Mouse (Mus musculus) limb, embryonic 10.5 days (tissue): ENCODE data around the gene Lin7a. TPM values are rescaled to one million over a fixed set of nuclear protein-coding genes. Genes with fewer than 3 reads are reported as not detected.

Experiments used
- DNase-seq: peaks from one replicate; pipeline ENCODE4 v3.0.0-alpha.2; 2017; ENCODE audit warnings: low spot score
- H3K27ac ChIP-seq: fragments of 300-500 bp; sonication (generic); 2 replicates; pipeline ENCODE4 v1.5.1; 2016; ENCODE audit warnings: mild to moderate bottlenecking
- H3K27me3 ChIP-seq: fragments of 300-500 bp; sonication (generic); 2 replicates; pipeline ENCODE4 v1.6.1; 2016; ENCODE audit warnings: low read depth, mild to moderate bottlenecking; ENCODE audit not compliant: poor library complexity, severe bottlenecking
- H3K36me3 ChIP-seq: fragments of 300-500 bp; sonication (generic); 2 replicates; pipeline ENCODE4 v1.6.1; 2016; ENCODE audit warnings: mild to moderate bottlenecking, moderate library complexity
- H3K4me1 ChIP-seq: fragments of 300-500 bp; sonication (generic); 2 replicates; pipeline ENCODE4 v1.6.1; 2016
- H3K4me3 ChIP-seq: fragments of 300-500 bp; sonication (generic); 2 replicates; pipeline ENCODE4 v1.5.1; 2016; ENCODE audit warnings: mild to moderate bottlenecking, moderate library complexity
- H3K9me3 ChIP-seq: fragments of 300-500 bp; sonication (generic); replicated peaks from 2 replicates; pipeline ENCODE4 v1.6.1; 2016; ENCODE audit warnings: mild to moderate bottlenecking
- WGBS: fragments of 180-500 bp; shearing (Covaris S2); methylation state at CpG from one replicate; pipeline ENCODE4 v1.1.7; 2016; 5-methylcytosine and 5-hydroxymethylcytosine counted together
- polyA plus RNA-seq: library from polyadenylated mRNA; unstranded; fragments of >200 nt; fragmentation: Nextera tagmentation; extraction: Ambion mirVana; gene quantifications from 2 replicates; pipeline ENCODE4 v1.2.1, GENCODE M21; 2016

Lin7a gene
- polyA plus RNA-seq, 1 experiment from 2014 or later, result 1.0 TPM

GRCm38 (mm10) chr10:107273848-107274247 lies 2.4 kb downstream of the Lin7a start:
- no peak for DNase-seq
- no peaks in the 10 kb centered on the region for H3K9me3 ChIP-seq
- H3K27ac ChIP-seq, result no peak overlapping the region
- peaks cover 44% of the 10 kb centered on the region for H3K27me3 ChIP-seq
- peaks cover 16% of the 10 kb centered on the region for H3K4me1 ChIP-seq
- H3K36me3 ChIP-seq, result no peaks in the 10 kb centered on the region
- 50% methylated on average over 6 of the region's 6 CpGs for WGBS
- H3K4me3 ChIP-seq, result no peak overlapping the region

GRCm38 (mm10) chr10:107274785-107275184 lies 3.3 kb downstream of the Lin7a start:
- 53% methylated on average over 3 of the region's 3 CpGs for WGBS
- H3K9me3 ChIP-seq, result no peaks in the 10 kb centered on the region
- H3K4me1 ChIP-seq, result peaks cover 16% of the 10 kb centered on the region
- DNase-seq, result no peak
- peaks cover 44% of the 10 kb centered on the region for H3K27me3 ChIP-seq
- no peak overlapping the region for H3K27ac ChIP-seq
- H3K36me3 ChIP-seq, result no peaks in the 10 kb centered on the region
- no peak overlapping the region for H3K4me3 ChIP-seq

GRCm38 (mm10) chr10:107276647-107277046 lies 5.2 kb downstream of the Lin7a start:
- WGBS, result 93% methylated on average over 2 of the region's 2 CpGs
- Histone ChIP-seq H3K36me3 (no peaks in the 10 kb centered on the region), H3K27ac (no peak overlapping the region), H3K27me3 (peaks cover 29% of the 10 kb centered on the region), H3K4me3 (no peak overlapping the region), H3K9me3 (no peaks in the 10 kb centered on the region), H3K4me1 (peaks cover 13% of the 10 kb centered on the region)
- no peak for DNase-seq

- DNase-seq, result no peak
- Histone ChIP-seq H3K36me3 (no peaks in the 10 kb centered on the region), H3K27ac (no peak overlapping the region), H3K9me3 (no peaks in the 10 kb centered on the region), H3K4me1 (no peaks in the 10 kb centered on the region), H3K27me3 (no peaks in the 10 kb centered on the region), H3K4me3 (no peak overlapping the region)
- 72% methylated on average over 7 of the region's 7 CpGs for WGBS
Measured at GRCm38 (mm10) chr10:107293934-107294664, 22.6 kb downstream of the Lin7a start.

GRCm38 (mm10) chr10:107300587-107301248 lies 29.2 kb downstream of the Lin7a start:
- no peaks in the 10 kb centered on the region for H3K4me1 ChIP-seq
- DNase-seq, result no peak
- no peak overlapping the region for H3K27ac ChIP-seq
- WGBS, result 76% methylated on average over 2 of the region's 2 CpGs
- no peaks in the 10 kb centered on the region for H3K27me3 ChIP-seq
- no peaks in the 10 kb centered on the region for H3K9me3 ChIP-seq
- H3K36me3 ChIP-seq, result no peaks in the 10 kb centered on the region
- no peak overlapping the region for H3K4me3 ChIP-seq

GRCm38 (mm10) chr10:107310964-107311490 lies 39.5 kb downstream of the Lin7a start:
- Histone ChIP-seq H3K4me3 (no peak overlapping the region), H3K27ac (no peak overlapping the region)
- WGBS, result 89% methylated on average over 5 of the region's 5 CpGs

GRCm38 (mm10) chr10:107312609-107313008 lies 41.1 kb downstream of the Lin7a start:
- Histone ChIP-seq H3K9me3 (no peaks in the 10 kb centered on the region), H3K4me1 (no peaks in the 10 kb centered on the region), H3K36me3 (no peaks in the 10 kb centered on the region), H3K27ac (no peak overlapping the region), H3K27me3 (no peaks in the 10 kb centered on the region), H3K4me3 (no peak overlapping the region)
- WGBS, result 99% methylated on average over 4 of the region's 4 CpGs
- no peak for DNase-seq

More at GRCm38 (mm10) chr10:107310964-107311490, 39.5 kb downstream of the Lin7a start:
- Histone ChIP-seq H3K27me3 (no peaks in the 10 kb centered on the region), H3K9me3 (no peaks in the 10 kb centered on the region), H3K36me3 (no peaks in the 10 kb centered on the region), H3K4me1 (no peaks in the 10 kb centered on the region)
- no peak for DNase-seq

GRCm38 (mm10) chr10:107313395-107313794 lies 41.9 kb downstream of the Lin7a start:
- DNase-seq, result no peak
- no peaks in the 10 kb centered on the region for H3K36me3 ChIP-seq
- WGBS, result 33% methylated on average over 3 of the region's 3 CpGs
- no peak overlapping the region for H3K4me3 ChIP-seq
- no peaks in the 10 kb centered on the region for H3K9me3 ChIP-seq
- no peaks in the 10 kb centered on the region for H3K27me3 ChIP-seq
- H3K27ac ChIP-seq, result no peak overlapping the region
- H3K4me1 ChIP-seq, result no peaks in the 10 kb centered on the region

- Histone ChIP-seq H3K4me3 (no peak overlapping the region), H3K27me3 (no peaks in the 10 kb centered on the region), H3K4me1 (no peaks in the 10 kb centered on the region), H3K9me3 (no peaks in the 10 kb centered on the region), H3K27ac (no peak overlapping the region), H3K36me3 (no peaks in the 10 kb centered on the region)
- no peak for DNase-seq
Measured at GRCm38 (mm10) chr10:107315251-107315650, 43.8 kb downstream of the Lin7a start.

- H3K4me3 ChIP-seq, result no peak overlapping the region
- H3K27me3 ChIP-seq, result no peaks in the 10 kb centered on the region
- H3K27ac ChIP-seq, result no peak overlapping the region
- no peak for DNase-seq
- H3K4me1 ChIP-seq, result no peaks in the 10 kb centered on the region
- H3K36me3 ChIP-seq, result no peaks in the 10 kb centered on the region
- 95% methylated on average over 5 of the region's 5 CpGs for WGBS
- H3K9me3 ChIP-seq, result no peaks in the 10 kb centered on the region
Measured at GRCm38 (mm10) chr10:107315681-107316080, 44.2 kb downstream of the Lin7a start.

GRCm38 (mm10) chr10:107316100-107316499 lies 44.6 kb downstream of the Lin7a start:
- H3K27me3 ChIP-seq, result no peaks in the 10 kb centered on the region
- H3K4me3 ChIP-seq, result no peak overlapping the region
- H3K9me3 ChIP-seq, result no peaks in the 10 kb centered on the region
- H3K4me1 ChIP-seq, result no peaks in the 10 kb centered on the region
- H3K36me3 ChIP-seq, result no peaks in the 10 kb centered on the region
- H3K27ac ChIP-seq, result no peak overlapping the region
- WGBS, result 82% methylated on average over 2 of the region's 2 CpGs
- DNase-seq, result no peak

- Histone ChIP-seq H3K9me3 (no peaks in the 10 kb centered on the region), H3K27ac (no peak overlapping the region), H3K4me1 (no peaks in the 10 kb centered on the region), H3K27me3 (no peaks in the 10 kb centered on the region), H3K36me3 (no peaks in the 10 kb centered on the region), H3K4me3 (no peak overlapping the region)
- no peak for DNase-seq
- WGBS, result 88% methylated on average over 2 of the region's 2 CpGs
Measured at GRCm38 (mm10) chr10:107319648-107320047, 48.2 kb downstream of the Lin7a start.

GRCm38 (mm10) chr10:107323865-107324264 lies 52.4 kb downstream of the Lin7a start:
- H3K27me3 ChIP-seq, result no peaks in the 10 kb centered on the region
- no peak overlapping the region for H3K4me3 ChIP-seq
- no peaks in the 10 kb centered on the region for H3K36me3 ChIP-seq
- WGBS, result 93% methylated on average over 7 of the region's 7 CpGs
- H3K27ac ChIP-seq, result no peak overlapping the region
- no peaks in the 10 kb centered on the region for H3K9me3 ChIP-seq
- H3K4me1 ChIP-seq, result no peaks in the 10 kb centered on the region
- DNase-seq, result no peak
